Mouse (Mus musculus) lung, embryonic 16.5 days (tissue): Measurements from ENCODE around the gene Vwa8. TPM values are rescaled to one million over a fixed set of nuclear protein-coding genes. Genes with fewer than 3 reads are reported as not detected.
"Not testable (repeated sequence)": the region's sequence is repeated elsewhere in the genome, so short reads cannot be mapped to it uniquely, and the experiment has no call there.

ENCODE experiments used
- ATAC-seq: fragments of 200-750 bp; cut with Nextera tagmentation; 2 replicates; pipeline ENCODE4 v1.8.0; 2017; ENCODE audit warnings: low read depth, mild to moderate bottlenecking, moderate library complexity
- H3K27ac ChIP-seq: fragments of 300-500 bp; sonication (generic); 2 replicates; pipeline ENCODE4 v1.5.1; 2014; ENCODE audit warnings: mild to moderate bottlenecking, control low read depth, low read length
- H3K27me3 ChIP-seq: fragments of 300-500 bp; sonication (generic); 2 replicates; pipeline ENCODE4 v1.6.1; 2014; ENCODE audit warnings: low read depth, low read length, mixed read lengths; ENCODE audit not compliant: control insufficient read depth, insufficient read depth
- H3K36me3 ChIP-seq: fragments of 300-500 bp; sonication (generic); 2 replicates; pipeline ENCODE4 v1.6.1; 2014; ENCODE audit warnings: low read length; ENCODE audit not compliant: control insufficient read depth, insufficient read depth
- H3K4me1 ChIP-seq: fragments of 300-500 bp; sonication (generic); replicated peaks from 2 replicates; pipeline ENCODE4 v1.6.1; 2014; ENCODE audit warnings: low read length, mixed read lengths; ENCODE audit not compliant: control insufficient read depth, insufficient read depth
- H3K4me2 ChIP-seq: fragments of 300-500 bp; sonication (generic); 2 replicates; pipeline ENCODE4 v1.6.1; 2014; ENCODE audit warnings: low read depth, low read length, control low read depth
- H3K4me3 ChIP-seq: fragments of 300-500 bp; sonication (generic); 2 replicates; pipeline ENCODE4 v1.5.1; 2014; ENCODE audit warnings: mild to moderate bottlenecking, low read length, control low read depth
- H3K9ac ChIP-seq: fragments of 300-500 bp; sonication (generic); 2 replicates; pipeline ENCODE4 v1.6.1; 2014; ENCODE audit warnings: low read length, control low read depth
- H3K9me3 ChIP-seq: fragments of 300-500 bp; sonication (generic); 2 replicates; pipeline ENCODE4 v1.6.1; 2016; ENCODE audit warnings: low read length; ENCODE audit not compliant: control insufficient read depth
- WGBS: fragments of 180-500 bp; shearing (Covaris S2); extraction: QIAGEN DNeasy Blood & Tissue Kit; methylation state at CpG from one replicate; pipeline ENCODE4 v1.1.7; 2014; 5-methylcytosine and 5-hydroxymethylcytosine counted together
- polyA plus RNA-seq: library from polyadenylated mRNA; unstranded; fragments of >200 nt; fragmentation: Nextera tagmentation; extraction: Ambion mirVana; gene quantifications from 2 replicates; pipeline ENCODE4 v1.2.1, GENCODE M21; 2015

The Vwa8 gene
- polyA plus RNA-seq, 1 experiment from 2014 or later: 10.3 TPM

GRCm38 (mm10) chr14:78877176-78877575, 28.3 kb downstream of the Vwa8 start:
- H3K9ac ChIP-seq: no peak overlapping the region
- no peak overlapping the region for H3K4me2 ChIP-seq
- no peak; the same call in 1 of the 2 replicates for ATAC-seq
- no peaks in the 10 kb centered on the region for H3K36me3 ChIP-seq
- no peak overlapping the region for H3K4me3 ChIP-seq
- no peaks in the 10 kb centered on the region for H3K9me3 ChIP-seq
- H3K27ac ChIP-seq: no peak overlapping the region
- no peaks in the 10 kb centered on the region for H3K27me3 ChIP-seq
- H3K4me1 ChIP-seq: no peaks in the 10 kb centered on the region
- WGBS: 59% methylated on average over 2 of the region's 2 CpGs

GRCm38 (mm10) chr14:78878402-78879045, 29.7 kb downstream of the Vwa8 start:
- Histone ChIP-seq H3K9ac (no peak overlapping the region), H3K4me3 (no peak overlapping the region), H3K9me3 (no peaks in the 10 kb centered on the region), H3K4me2 (no peak overlapping the region), H3K4me1 (no peaks in the 10 kb centered on the region), H3K36me3 (no peaks in the 10 kb centered on the region), H3K27ac (no peak overlapping the region), H3K27me3 (no peaks in the 10 kb centered on the region)
- ATAC-seq: peak; percentile 36
- WGBS: 58% methylated on average over 13 of the region's 13 CpGs

- Histone ChIP-seq H3K36me3 (no peaks in the 10 kb centered on the region), H3K4me1 (no peaks in the 10 kb centered on the region), H3K27me3 (no peaks in the 10 kb centered on the region), H3K4me3 (no peak overlapping the region), H3K9ac (no peak overlapping the region), H3K9me3 (no peaks in the 10 kb centered on the region), H3K4me2 (no peak overlapping the region), H3K27ac (no peak overlapping the region)
- ATAC-seq: no peak
- WGBS: 82% methylated on average over 4 of the region's 4 CpGs
Measured at GRCm38 (mm10) chr14:78880879-78881278, 32.0 kb downstream of the Vwa8 start.

- no peaks in the 10 kb centered on the region for H3K9me3 ChIP-seq
- ATAC-seq: no peak
- H3K27ac ChIP-seq: no peak overlapping the region
- no peaks in the 10 kb centered on the region for H3K36me3 ChIP-seq
- WGBS: 53% methylated on average over 10 of the region's 10 CpGs
- no peak overlapping the region for H3K4me3 ChIP-seq
- no peak overlapping the region; the same call in 1 of the 2 replicates for H3K4me2 ChIP-seq
- H3K9ac ChIP-seq: no peak overlapping the region
- H3K4me1 ChIP-seq: no peaks in the 10 kb centered on the region
- no peaks in the 10 kb centered on the region for H3K27me3 ChIP-seq
Measured at GRCm38 (mm10) chr14:78881563-78881962, 32.7 kb downstream of the Vwa8 start.

- Histone ChIP-seq H3K4me1 (no peaks in the 10 kb centered on the region), H3K27me3 (no peaks in the 10 kb centered on the region), H3K4me3 (no peak overlapping the region), H3K27ac (no peak overlapping the region), H3K9me3 (no peaks in the 10 kb centered on the region), H3K36me3 (no peaks in the 10 kb centered on the region), H3K4me2 (no peak overlapping the region), H3K9ac (no peak overlapping the region)
- 71% methylated on average over 7 of the region's 7 CpGs for WGBS
- no peak for ATAC-seq
Measured at GRCm38 (mm10) chr14:78885915-78886534, 37.2 kb downstream of the Vwa8 start.

- Histone ChIP-seq H3K4me1 (no peaks in the 10 kb centered on the region), H3K4me2 (no peak overlapping the region), H3K4me3 (no peak overlapping the region), H3K27me3 (no peaks in the 10 kb centered on the region), H3K9me3 (no peaks in the 10 kb centered on the region), H3K36me3 (no peaks in the 10 kb centered on the region), H3K9ac (no peak overlapping the region), H3K27ac (no peak overlapping the region)
- ATAC-seq: peak; percentile 61; the same call in 1 of the 2 replicates
- 86% methylated on average over 8 of the region's 8 CpGs for WGBS
Measured at GRCm38 (mm10) chr14:78886566-78887234, 37.8 kb downstream of the Vwa8 start.

GRCm38 (mm10) chr14:78887494-78887893, 38.6 kb downstream of the Vwa8 start:
- WGBS: 97% methylated on average over 14 of the region's 18 CpGs
- not testable (repeated sequence) for ATAC-seq

GRCm38 (mm10) chr14:78895496-78895895, 46.6 kb downstream of the Vwa8 start:
- 96% methylated on average over 1 of the region's 1 CpGs for WGBS
- H3K36me3 ChIP-seq: no peaks in the 10 kb centered on the region
- H3K4me3 ChIP-seq: no peak overlapping the region
- ATAC-seq: no peak
- no peak overlapping the region for H3K9ac ChIP-seq
- H3K9me3 ChIP-seq: no peaks in the 10 kb centered on the region
- no peak overlapping the region for H3K27ac ChIP-seq
- H3K27me3 ChIP-seq: no peaks in the 10 kb centered on the region
- no peak overlapping the region for H3K4me2 ChIP-seq
- no peaks in the 10 kb centered on the region for H3K4me1 ChIP-seq

More at GRCm38 (mm10) chr14:78887494-78887893, 38.6 kb downstream of the Vwa8 start:
- not testable (repeated sequence) for H3K27me3 ChIP-seq, H3K9me3 ChIP-seq, H3K4me1 ChIP-seq, H3K9ac ChIP-seq, H3K4me3 ChIP-seq, H3K36me3 ChIP-seq, H3K27ac ChIP-seq, H3K4me2 ChIP-seq

- Histone ChIP-seq H3K9ac (no peak overlapping the region), H3K4me3 (no peak overlapping the region), H3K27ac (no peak overlapping the region), H3K9me3 (no peaks in the 10 kb centered on the region), H3K36me3 (no peaks in the 10 kb centered on the region), H3K27me3 (no peaks in the 10 kb centered on the region), H3K4me2 (no peak overlapping the region), H3K4me1 (peaks cover 2% of the 10 kb centered on the region; the same call in 1 of the 2 replicates)
- peak; percentile 56 for ATAC-seq
- WGBS: 78% methylated on average over 5 of the region's 5 CpGs
Measured at GRCm38 (mm10) chr14:78896252-78896651, 47.4 kb downstream of the Vwa8 start.
